Mouse (Mus musculus) testis, adult 2 months (tissue): Measurements from ENCODE around the gene Polr2i. TPM values are rescaled to one million over a fixed set of nuclear protein-coding genes. Genes with fewer than 3 reads are reported as not detected.

Experiments used
- H3K27ac ChIP-seq: fragments of 200-500 bp; 2 replicates; pipeline ENCODE4 v1.5.1; 2012; ENCODE audit warnings: low read depth, low read length; ENCODE audit not compliant: control insufficient read depth, insufficient read depth
- H3K27me3 ChIP-seq: fragments of 200-500 bp; 2 replicates; pipeline ENCODE4 v1.6.1; 2012; ENCODE audit warnings: mild to moderate bottlenecking, low read length, moderate library complexity; ENCODE audit not compliant: control insufficient read depth, insufficient read depth
- H3K36me3 ChIP-seq: fragments of 200-500 bp; 2 replicates; pipeline ENCODE4 v1.6.1; 2012; ENCODE audit warnings: mild to moderate bottlenecking, low read length; ENCODE audit not compliant: control insufficient read depth, insufficient read depth
- H3K4me1 ChIP-seq: fragments of 200-500 bp; 2 replicates; pipeline ENCODE4 v1.6.1; 2012; ENCODE audit warnings: low read length; ENCODE audit not compliant: control insufficient read depth, insufficient read depth
- H3K4me3 ChIP-seq: fragments of 200-500 bp; 2 replicates; pipeline ENCODE4 v1.5.1; 2012; ENCODE audit warnings: low read depth, mild to moderate bottlenecking, low read length, moderate library complexity, mixed read lengths; ENCODE audit not compliant: control insufficient read depth
- CTCF ChIP-seq: fragments of 200-500 bp; IDR thresholded peaks from 2 replicates; pipeline ENCODE4 v1.5.1; 2012; ENCODE audit warnings: low read depth, mild to moderate bottlenecking, inconsistent platforms, low read length, moderate library complexity; ENCODE audit not compliant: control insufficient read depth, insufficient read depth, insufficient replicate concordance
- POLR2A ChIP-seq: fragments of 200-500 bp; IDR thresholded peaks from 2 replicates; pipeline ENCODE4 v1.6.1; 2012; ENCODE audit warnings: low read depth, mild to moderate bottlenecking, inconsistent platforms, low read length, moderate library complexity; ENCODE audit not compliant: control insufficient read depth
- polyA plus RNA-seq: library from polyadenylated mRNA; depleted of rRNA; stranded (reverse); fragments of >200 nt; gene quantifications from 2 replicates; pipeline ENCODE4 v1.2.3, GENCODE M21; 2012

Gene Polr2i
- polyA plus RNA-seq, 1 experiment = 257 TPM

GRCm38 (mm10) chr7:30193013-30193412 lies 38.7 kb upstream of the Polr2i start:
- peak overlapping the region; percentile 73 for H3K27ac ChIP-seq
- no peak for TF ChIP-seq CTCF
- peak; percentile 36; the same call in 1 of the 2 replicates for TF ChIP-seq POLR2A
- peaks cover 28% of the 10 kb centered on the region for H3K4me1 ChIP-seq
- H3K27me3 ChIP-seq = no peaks in the 10 kb centered on the region
- H3K36me3 ChIP-seq = 0 out of 2 replicates have a peak, but pooled peaks cover 2% of the 10 kb centered on the region
- peak overlapping the region; percentile 90 for H3K4me3 ChIP-seq

- H3K36me3 ChIP-seq = no peaks in the 10 kb centered on the region
- H3K4me3 ChIP-seq = peak overlapping the region; percentile 90
- peaks cover 31% of the 10 kb centered on the region for H3K4me1 ChIP-seq
- no peaks in the 10 kb centered on the region for H3K27me3 ChIP-seq
- peak overlapping the region; percentile 73 for H3K27ac ChIP-seq
- TF ChIP-seq POLR2A = peak; percentile 35; the same call in 1 of the 2 replicates
- no peak for TF ChIP-seq CTCF
These were observed 38.1 kb upstream of the Polr2i start for GRCm38 (mm10) chr7:30193581-30194100.

DNA sequence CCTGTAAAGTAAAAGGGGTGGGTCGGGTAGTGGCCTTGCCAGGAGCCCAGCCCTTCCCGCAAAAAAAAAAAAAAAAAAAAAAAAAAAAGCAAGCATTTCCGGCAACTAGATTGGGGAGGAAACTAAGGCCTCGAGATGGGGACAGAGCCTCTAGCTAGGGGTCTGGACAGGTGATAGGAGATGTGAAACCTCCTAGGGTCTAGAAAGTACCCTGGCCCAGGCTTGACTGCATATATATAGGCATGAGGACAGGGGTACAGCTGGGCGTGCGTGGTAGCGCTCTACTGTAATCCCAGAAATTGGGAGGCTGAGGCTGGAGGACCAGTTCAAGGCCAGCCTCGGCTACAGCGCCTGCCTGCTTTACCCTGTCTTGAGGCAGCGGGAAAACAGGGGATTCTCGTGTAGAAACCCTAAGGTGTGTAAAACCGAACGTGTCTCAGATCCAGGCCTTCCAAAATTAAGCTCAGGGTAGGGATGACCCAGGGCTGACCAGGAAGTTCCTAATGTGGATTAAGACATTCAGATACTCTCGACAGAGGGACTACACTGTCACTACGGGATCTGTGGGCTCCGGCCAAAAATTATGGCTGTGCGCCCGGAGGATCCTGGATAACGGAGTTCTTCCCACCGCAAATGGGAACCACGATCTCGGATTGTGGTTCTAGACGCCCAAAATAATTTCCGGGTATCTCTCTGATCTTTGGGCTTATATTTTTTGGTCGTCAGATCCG lies 37.5 kb upstream of the Polr2i start:
- H3K4me1 ChIP-seq = peaks cover 33% of the 10 kb centered on the region
- peak overlapping the region; percentile 92 for H3K27ac ChIP-seq
- H3K4me3 ChIP-seq = peak overlapping the region; percentile 90
- TF ChIP-seq POLR2A (no peak), CTCF (no peak)
- no peaks in the 10 kb centered on the region for H3K36me3 ChIP-seq
- no peaks in the 10 kb centered on the region for H3K27me3 ChIP-seq

DNA sequence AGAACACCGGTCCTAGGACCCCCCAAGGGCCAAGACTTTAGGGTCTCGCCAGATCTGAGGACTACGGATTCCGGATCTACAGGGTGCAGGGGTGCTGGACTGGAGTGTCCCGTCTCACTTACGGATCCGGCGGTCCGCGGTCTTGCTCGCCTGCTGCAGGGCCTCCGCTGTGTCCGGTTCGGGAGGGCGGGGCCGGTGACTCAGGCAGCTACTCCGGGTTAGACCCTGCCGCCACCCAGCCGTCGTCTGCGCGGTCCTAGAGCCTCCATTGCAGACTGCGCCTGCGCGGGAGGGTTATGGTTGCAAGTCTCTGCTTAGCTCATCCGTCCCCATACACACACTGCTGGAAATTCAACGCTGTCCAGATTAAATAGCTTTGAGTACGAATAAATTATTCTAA lies 36.9 kb upstream of the Polr2i start:
- peak; percentile 72 for TF ChIP-seq POLR2A
- TF ChIP-seq CTCF = no peak
- Histone ChIP-seq H3K27me3 (no peaks in the 10 kb centered on the region), H3K36me3 (no peaks in the 10 kb centered on the region), H3K4me3 (peak overlapping the region; percentile 90), H3K27ac (peak overlapping the region; percentile 92), H3K4me1 (peaks cover 39% of the 10 kb centered on the region)

- peaks cover 43% of the 10 kb centered on the region for H3K4me1 ChIP-seq
- H3K27ac ChIP-seq = no peak overlapping the region
- no peaks in the 10 kb centered on the region for H3K27me3 ChIP-seq
- no peaks in the 10 kb centered on the region for H3K36me3 ChIP-seq
- no peak for TF ChIP-seq POLR2A
- TF ChIP-seq CTCF = no peak
- no peak overlapping the region for H3K4me3 ChIP-seq
These were observed 36.3 kb upstream of the Polr2i start for GRCm38 (mm10) chr7:30195461-30195860.

GRCm38 (mm10) chr7:30196171-30196570 lies 35.6 kb upstream of the Polr2i start:
- H3K36me3 ChIP-seq = no peaks in the 10 kb centered on the region
- H3K4me3 ChIP-seq = no peak overlapping the region
- no peak overlapping the region for H3K27ac ChIP-seq
- TF ChIP-seq POLR2A = no peak
- H3K4me1 ChIP-seq = peaks cover 43% of the 10 kb centered on the region
- no peaks in the 10 kb centered on the region for H3K27me3 ChIP-seq

GRCm38 (mm10) chr7:30197592-30198129 lies 34.1 kb upstream of the Polr2i start:
- no peak for TF ChIP-seq POLR2A
- no peak for TF ChIP-seq CTCF
- Histone ChIP-seq H3K4me3 (no peak overlapping the region), H3K27ac (peak overlapping the region; percentile 79), H3K4me1 (peaks cover 41% of the 10 kb centered on the region), H3K27me3 (no peaks in the 10 kb centered on the region), H3K36me3 (no peaks in the 10 kb centered on the region)
